ENCODE assay signal across 13 mouse cellular contexts in the genomic region with DNA sequence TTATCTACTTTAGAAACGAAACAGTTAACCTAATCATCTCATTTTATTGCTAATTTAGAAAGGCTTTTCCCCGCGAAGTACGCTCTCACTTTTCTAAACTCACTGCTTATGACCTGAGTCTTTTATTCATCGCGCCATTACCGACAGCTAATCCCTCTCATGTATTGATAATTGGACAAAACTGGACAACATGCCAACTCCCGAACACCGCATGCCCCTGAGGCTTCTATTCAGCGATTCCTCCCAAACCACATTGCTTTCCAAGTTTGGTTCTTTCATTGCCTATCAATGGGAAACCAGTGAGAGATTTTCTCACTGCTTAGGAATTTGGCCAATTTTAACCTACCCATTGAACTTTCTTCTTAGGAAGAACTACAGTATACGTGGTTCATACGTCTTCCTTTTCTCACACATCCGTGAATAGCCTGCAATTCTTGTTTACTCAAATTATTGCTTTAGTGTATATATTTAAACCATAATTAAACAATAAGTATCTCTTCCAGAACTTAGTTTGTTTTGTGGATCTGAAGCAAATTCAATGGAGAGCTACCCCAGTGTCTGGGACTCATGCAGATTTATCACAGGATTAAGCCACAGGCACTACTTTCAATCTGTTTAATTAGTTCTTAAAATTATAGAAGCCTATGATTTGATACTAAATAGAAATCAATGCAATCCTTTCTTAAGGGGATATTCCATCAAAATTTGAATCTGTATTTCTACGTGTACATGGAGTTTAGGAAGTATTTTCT.
DNase-seq lines count a peak whose midpoint lies in the region; ATAC-seq lines count a peak whose summit lies in the region.
"Had no signal": no experiment of that assay in that cellular context is flagged by ENCODE, and none has a peak within 500 bp of the region (broad histone marks: within the 10 kb centered on the region; RNA-seq: fewer than 3 reads in every experiment).

No protein-coding gene starts in this region.

- H3K9ac ChIP-seq in embryonic facial prominence, embryonic 11.5 days (replicated peaks; ENCODE audit: low read length), result no peak overlapping the region
- H3K9ac ChIP-seq in forebrain, embryonic 15.5 days (replicated peaks), result 0 out of 2 replicates have a peak overlapping the region, but pooled peaks have one; percentile 1
- H3K9ac ChIP-seq in midbrain, embryonic 13.5 days (replicated peaks), result no peak overlapping the region
- no peak overlapping the region for H3K9ac ChIP-seq in kidney, embryonic 15.5 days
- H3K9ac ChIP-seq: liver, embryonic 14.5 days had no signal

- no peaks in the 10 kb centered on the region for H3K36me3 ChIP-seq in embryonic facial prominence, embryonic 11.5 days (replicated peaks; ENCODE audit: control insufficient read depth, insufficient read depth, low read depth, low read length)
- H3K36me3 ChIP-seq in embryonic facial prominence, embryonic 10.5 days (replicated peaks), result no peaks in the 10 kb centered on the region
- H3K36me3 ChIP-seq in forebrain, embryonic 15.5 days, result no peaks in the 10 kb centered on the region
- H3K36me3 ChIP-seq in midbrain, embryonic 13.5 days, result no peaks in the 10 kb centered on the region
- no peaks in the 10 kb centered on the region for H3K36me3 ChIP-seq in kidney, embryonic 15.5 days

- no peaks in the 10 kb centered on the region for H3K9me3 ChIP-seq in embryonic facial prominence, embryonic 11.5 days (replicated peaks; ENCODE audit: control insufficient read depth, low read length)
- no peaks in the 10 kb centered on the region for H3K9me3 ChIP-seq in embryonic facial prominence, embryonic 10.5 days
- no peaks in the 10 kb centered on the region for H3K9me3 ChIP-seq in forebrain, embryonic 15.5 days
- no peaks in the 10 kb centered on the region for H3K9me3 ChIP-seq in midbrain, embryonic 13.5 days
- no peaks in the 10 kb centered on the region for H3K9me3 ChIP-seq in kidney, embryonic 15.5 days (replicated peaks)

- 81% methylated on average over 14 of the region's 14 CpGs for WGBS in embryonic facial prominence, embryonic 11.5 days
- 79% methylated on average over 14 of the region's 14 CpGs for WGBS in embryonic facial prominence, embryonic 10.5 days
- WGBS in forebrain, embryonic 15.5 days, result 4% methylated on average over 14 of the region's 14 CpGs
- WGBS in midbrain, embryonic 13.5 days, result 34% methylated on average over 14 of the region's 14 CpGs
- WGBS in kidney, embryonic 15.5 days, result 87% methylated on average over 14 of the region's 14 CpGs

- H3K4me3 ChIP-seq in embryonic facial prominence, embryonic 11.5 days (ENCODE audit: low read depth, low read length), result no peak overlapping the region
- no peak overlapping the region for H3K4me3 ChIP-seq in embryonic facial prominence, embryonic 10.5 days
- peak overlapping the region; percentile 22 for H3K4me3 ChIP-seq in forebrain, embryonic 15.5 days
- no peak overlapping the region for H3K4me3 ChIP-seq in midbrain, embryonic 13.5 days (replicated peaks)
- no peak overlapping the region for H3K4me3 ChIP-seq in kidney, embryonic 15.5 days (replicated peaks)

- H3K27me3 ChIP-seq in embryonic facial prominence, embryonic 11.5 days (ENCODE audit: control insufficient read depth, insufficient read depth, low read length), result no peaks in the 10 kb centered on the region
- H3K27me3 ChIP-seq in embryonic facial prominence, embryonic 10.5 days (replicated peaks; ENCODE audit: low read depth, poor library complexity, severe bottlenecking), result no peaks in the 10 kb centered on the region
- H3K27me3 ChIP-seq in forebrain, embryonic 15.5 days, result no peaks in the 10 kb centered on the region
- no peaks in the 10 kb centered on the region for H3K27me3 ChIP-seq in midbrain, embryonic 13.5 days
- no peaks in the 10 kb centered on the region for H3K27me3 ChIP-seq in kidney, embryonic 15.5 days

- H3K4me2 ChIP-seq in embryonic facial prominence, embryonic 11.5 days (ENCODE audit: low read depth, low read length), result no peak overlapping the region
- H3K4me2 ChIP-seq in forebrain, embryonic 15.5 days (replicated peaks), result peak overlapping the region; percentile 39
- peak overlapping the region; percentile 15 for H3K4me2 ChIP-seq in midbrain, embryonic 13.5 days (replicated peaks)
- H3K4me2 ChIP-seq in kidney, embryonic 15.5 days, result no peak overlapping the region

- peak; percentile 26 for DNase-seq in embryonic facial prominence, embryonic 11.5 days (ENCODE audit: low spot score)
- DNase-seq in embryonic facial prominence, embryonic 10.5 days (ENCODE audit: low spot score), result no peak
- DNase-seq in brain, adult 2 months (ENCODE audit: low read depth, low spot score), result peak; percentile 2
- DNase-seq in B cell, adult 2 months, result no peak
- DNase-seq in thymus, postnatal 0 days (ENCODE audit: low spot score), result no peak
- DNase-seq: adrenal gland, postnatal 14 days; right cerebral cortex, postnatal 25 days had no signal

- H3K27ac ChIP-seq in embryonic facial prominence, embryonic 11.5 days (replicated peaks; ENCODE audit: low read depth, low read length), result no peak overlapping the region
- no peak overlapping the region for H3K27ac ChIP-seq in embryonic facial prominence, embryonic 10.5 days (replicated peaks)
- peak overlapping the region; percentile 81 for H3K27ac ChIP-seq in forebrain, embryonic 15.5 days (replicated peaks)
- H3K27ac ChIP-seq in midbrain, embryonic 13.5 days, result no peak overlapping the region
- no peak overlapping the region for H3K27ac ChIP-seq in kidney, embryonic 15.5 days
- H3K27ac ChIP-seq: liver, embryonic 14.5 days; macrophage had no signal

- no peaks in the 10 kb centered on the region for H3K4me1 ChIP-seq in embryonic facial prominence, embryonic 11.5 days (ENCODE audit: control insufficient read depth, insufficient read depth, low read length)
- no peaks in the 10 kb centered on the region for H3K4me1 ChIP-seq in embryonic facial prominence, embryonic 10.5 days
- peaks cover 32% of the 10 kb centered on the region for H3K4me1 ChIP-seq in forebrain, embryonic 15.5 days
- peaks cover 6% of the 10 kb centered on the region for H3K4me1 ChIP-seq in midbrain, embryonic 13.5 days (replicated peaks)
- no peaks in the 10 kb centered on the region for H3K4me1 ChIP-seq in kidney, embryonic 15.5 days

- no peak for ATAC-seq in embryonic facial prominence, embryonic 11.5 days (replicated peaks; ENCODE audit: insufficient number of reproducible peaks, low FRiP score, low TSS enrichment, low read depth)
- peak; percentile 72 for ATAC-seq in forebrain, embryonic 15.5 days (replicated peaks)
- peak; percentile 63; the same call in 1 of the 2 replicates for ATAC-seq in midbrain, embryonic 13.5 days
- no peak for ATAC-seq in kidney, embryonic 15.5 days (replicated peaks; ENCODE audit: low FRiP score)
- ATAC-seq: intestine, postnatal 0 days had no signal

Comparison
In these comparisons a context has a peak if more than half of its experiments do, and no peak if none do; other contexts are left out.
1. DNase-seq: peak in embryonic facial prominence, embryonic 11.5 days (single experiment) and brain, adult 2 months (single experiment); none in embryonic facial prominence, embryonic 10.5 days (single experiment), B cell, adult 2 months (0 of 2) and thymus, postnatal 0 days (single experiment).
2. ATAC-seq: peak in forebrain, embryonic 15.5 days (single experiment) and midbrain, embryonic 13.5 days (single experiment); none in embryonic facial prominence, embryonic 11.5 days (single experiment) and kidney, embryonic 15.5 days (single experiment).
3. H3K4me2 ChIP-seq: peak in forebrain, embryonic 15.5 days (single experiment) and midbrain, embryonic 13.5 days (single experiment); none in embryonic facial prominence, embryonic 11.5 days (single experiment) and kidney, embryonic 15.5 days (single experiment).